Mouse (Mus musculus): ENCODE measurements around the gene Hspa2.

DNA sequence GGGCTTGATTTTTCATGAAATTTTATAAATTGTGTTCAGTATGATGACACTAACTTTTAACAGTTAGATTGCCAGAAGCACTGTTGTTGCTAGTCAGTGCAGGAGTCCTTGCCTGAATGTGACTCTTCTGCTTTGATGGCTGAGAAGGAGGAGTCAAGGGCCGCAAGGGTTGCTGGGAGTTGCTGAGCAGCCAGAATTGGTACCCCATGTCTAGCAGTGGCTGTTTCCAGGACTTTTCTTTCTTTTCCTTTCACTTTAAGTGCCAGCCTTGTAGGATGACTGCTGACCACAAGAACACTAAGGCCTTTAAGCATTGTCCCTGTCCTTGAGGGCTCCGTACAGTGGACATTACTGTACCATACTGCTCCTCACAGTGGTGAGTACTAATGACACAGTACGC lies 26.2 kb upstream of the Hspa2 start:
- TF ChIP-seq POLR2A (IDR thresholded peaks at IDR 0.05; ENCODE audit: borderline replicate concordance, control insufficient read depth, low read depth, low read length) (no peak), CTCF (IDR thresholded peaks at IDR 0.05; ENCODE audit: control insufficient read depth, insufficient read depth, low read length) (no peak)
